Mouse (Mus musculus) bone marrow macrophage, adult 2 months (primary cell): Measurements from ENCODE around the gene Ece1. TPM values are rescaled to one million over a fixed set of nuclear protein-coding genes. Genes with fewer than 3 reads are reported as not detected.

Experiments
- H3K27ac ChIP-seq: 2 replicates; pipeline ENCODE4 v1.5.1; 2012; ENCODE audit warnings: low read depth, low read length; ENCODE audit not compliant: insufficient read depth
- H3K4me1 ChIP-seq: 2 replicates; pipeline ENCODE4 v1.6.1; 2012; ENCODE audit warnings: low read length; ENCODE audit not compliant: control insufficient read depth, insufficient read depth
- H3K4me3 ChIP-seq: 2 replicates; pipeline ENCODE4 v1.5.1; 2012; ENCODE audit warnings: mild to moderate bottlenecking, low read length, moderate library complexity; ENCODE audit not compliant: insufficient read depth
- CTCF ChIP-seq: IDR thresholded peaks from 2 replicates; pipeline ENCODE4 v1.5.1; 2012; ENCODE audit warnings: low read depth, mild to moderate bottlenecking, low read length, moderate library complexity
- POLR2A ChIP-seq: IDR thresholded peaks from 2 replicates; pipeline ENCODE4 v1.6.1; 2012; ENCODE audit warnings: mild to moderate bottlenecking, low read depth, low read length, borderline replicate concordance
- polyA plus RNA-seq: library from polyadenylated mRNA; stranded (reverse); fragments of >200 nt; gene quantifications from 2 replicates; pipeline ENCODE4 v1.2.4, GENCODE M21; 2012; ENCODE audit not compliant: missing spikeins, insufficient read depth, insufficient read length

Gene Ece1
- polyA plus RNA-seq, 1 experiment = 18.3 TPM

DNA sequence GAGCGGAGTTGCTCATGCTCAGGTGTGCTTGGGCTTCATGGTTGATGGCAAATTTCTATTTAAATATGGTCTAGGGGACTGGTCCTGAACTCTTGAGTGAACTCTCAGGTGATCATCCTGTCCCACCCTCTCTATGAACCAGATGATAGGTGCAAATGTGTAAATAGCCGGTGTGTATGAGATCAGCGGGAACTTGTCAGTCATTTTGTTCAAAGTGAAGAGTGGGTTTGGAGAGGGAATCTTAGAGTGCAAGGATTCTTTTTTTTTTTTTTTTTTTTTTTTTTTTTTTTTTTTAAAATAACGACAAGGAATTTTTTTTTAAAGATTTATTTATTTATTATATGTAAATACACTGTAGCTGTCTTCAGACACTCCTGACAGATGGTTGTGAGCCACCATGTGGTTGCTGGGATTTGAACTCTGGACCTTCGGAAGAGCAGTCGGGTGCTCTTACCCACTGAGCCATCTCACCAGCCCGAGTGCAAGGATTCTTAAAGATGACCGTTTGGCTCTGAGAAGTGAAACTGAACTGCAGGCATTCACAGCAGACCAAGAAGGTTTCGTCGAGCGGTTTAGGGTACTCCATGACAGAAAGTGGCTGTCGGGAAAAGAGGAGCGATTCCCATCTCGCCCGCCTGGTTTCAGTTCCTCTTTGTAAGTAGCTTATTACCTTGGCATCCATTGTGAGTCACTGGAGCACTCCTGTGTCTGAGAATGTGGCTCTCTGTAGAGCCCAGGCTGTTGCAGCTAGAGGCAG is 151.9 kb downstream of the Ece1 start:
- TF ChIP-seq POLR2A (no peak), CTCF (no peak)
- no peak overlapping the region for H3K27ac ChIP-seq
- H3K4me1 ChIP-seq = peaks cover 10% of the 10 kb centered on the region
- no peak overlapping the region for H3K4me3 ChIP-seq

Other genes starting within 250 kb of the Ece1 start
- gene Rap1gap, start 197.5 kb upstream of the Ece1 start, polyA plus RNA-seq = 2.9 and 3.0 TPM in 2 replicates
- 0.21 TPM in 1 of 2 replicates, not detected in the other for gene Alpl, start 65.9 kb upstream of the Ece1 start, polyA plus RNA-seq
- gene Eif4g3, start 130.8 kb downstream of the Ece1 start, polyA plus RNA-seq = 74.3 and 74.9 TPM in 2 replicates